Mouse (Mus musculus) urinary bladder, adult 18-20 months (tissue): Measurements from ENCODE around the gene Rxfp4.

Experiments used
- DNase-seq, 2 experiments: peaks; one replicate each; pipeline ENCODE4 v3.0.0; 2022; ENCODE audit warnings: low spot score in 2 of 2, mixed read lengths in 2 of 2

Rxfp4 gene

DNA sequence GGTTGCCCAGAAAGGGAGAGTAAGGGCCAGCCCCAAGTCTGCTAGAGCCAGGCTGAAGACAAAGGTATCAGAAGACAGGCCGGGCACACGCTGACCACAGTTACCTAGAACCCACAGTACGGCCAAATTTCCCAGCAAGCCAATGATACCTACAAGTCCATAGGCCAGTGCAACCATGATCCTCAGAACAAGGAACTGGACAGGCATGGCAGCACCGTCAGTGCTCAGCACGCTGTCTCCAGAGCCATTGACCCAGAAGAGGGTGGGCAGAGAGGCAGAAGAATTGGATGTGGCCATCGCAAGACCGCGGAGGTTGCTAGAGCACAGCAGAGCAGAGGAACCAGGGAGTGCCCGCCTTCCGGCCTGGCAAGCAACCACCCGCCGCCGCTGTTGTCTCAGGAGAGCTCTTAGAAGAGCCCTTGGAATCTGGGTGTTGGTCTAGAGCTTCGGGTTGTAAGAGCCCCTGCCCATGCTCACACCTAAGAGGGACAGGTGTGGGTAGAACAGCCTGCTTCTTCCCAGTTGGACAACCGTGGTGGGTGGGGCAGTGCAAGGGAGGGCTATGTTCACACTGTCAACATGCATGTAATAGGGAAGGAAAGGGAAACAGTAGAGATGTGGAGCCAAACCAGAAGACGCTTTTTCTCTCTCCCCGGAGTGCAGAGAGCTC, at the start of gene Rxfp4:
Gene Rxfp4 (minus strand): TSS at position 297 of the 670 bp plus-strand sequence.
- no peak for DNase-seq

DNA sequence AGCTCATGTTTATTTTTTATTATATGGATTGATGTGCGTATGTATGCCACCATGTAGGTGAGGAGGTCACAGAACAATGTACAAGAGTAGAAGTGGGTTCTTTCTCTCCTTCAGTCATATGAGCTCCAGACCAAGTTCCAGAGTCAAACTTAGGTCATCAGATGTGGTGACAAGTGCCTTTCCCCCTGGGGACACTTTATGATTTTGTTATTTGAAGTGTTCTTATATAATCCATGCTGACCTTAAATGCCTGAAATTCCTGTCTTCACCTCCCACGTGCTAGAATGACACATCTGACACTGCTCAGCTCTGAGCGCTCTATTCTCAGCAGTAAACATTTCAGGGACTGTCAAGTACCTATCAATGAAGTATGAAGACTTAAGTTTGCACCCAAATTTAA, 48.3 kb upstream of the Rxfp4 start:
- no peak for DNase-seq

DNA sequence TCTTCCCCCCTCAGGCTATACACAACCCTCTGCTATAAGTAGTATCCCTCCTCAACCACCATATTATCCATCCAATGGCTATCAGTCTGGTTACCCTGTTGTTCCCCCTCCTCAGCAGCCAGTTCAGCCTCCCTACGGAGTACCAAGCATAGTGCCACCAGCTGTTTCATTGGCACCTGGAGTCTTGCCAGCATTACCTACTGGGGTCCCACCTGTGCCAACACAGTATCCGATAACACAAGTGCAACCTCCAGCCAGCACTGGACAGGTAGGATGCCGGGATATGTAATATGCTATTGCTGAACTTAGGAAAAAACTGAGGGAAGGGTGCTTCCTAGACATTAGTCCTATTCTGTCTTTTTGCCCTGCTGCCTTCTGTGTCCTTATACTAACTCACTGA, 47.3 kb upstream of the Rxfp4 start:
- DNase-seq = no peak

DNA sequence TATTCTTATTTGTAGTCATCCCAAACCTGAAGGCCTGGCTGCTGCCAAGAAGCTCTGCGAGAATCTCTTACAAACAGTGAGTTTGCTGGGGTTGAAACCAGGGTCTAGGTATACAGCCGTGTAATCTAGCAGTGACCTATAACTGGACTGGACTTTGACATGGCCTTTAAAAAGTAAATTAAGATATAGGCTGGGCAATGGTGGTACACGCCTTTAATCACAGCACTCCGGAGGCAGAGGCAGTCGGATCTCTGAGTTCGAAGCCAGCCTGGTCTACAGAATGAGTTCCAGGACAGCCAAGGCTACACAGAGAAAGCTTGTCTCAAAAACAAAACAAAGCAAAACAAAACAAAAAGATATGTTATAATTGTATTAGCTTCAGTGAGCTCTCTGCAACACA, 45.9 kb upstream of the Rxfp4 start:
- DNase-seq = no peak

DNA sequence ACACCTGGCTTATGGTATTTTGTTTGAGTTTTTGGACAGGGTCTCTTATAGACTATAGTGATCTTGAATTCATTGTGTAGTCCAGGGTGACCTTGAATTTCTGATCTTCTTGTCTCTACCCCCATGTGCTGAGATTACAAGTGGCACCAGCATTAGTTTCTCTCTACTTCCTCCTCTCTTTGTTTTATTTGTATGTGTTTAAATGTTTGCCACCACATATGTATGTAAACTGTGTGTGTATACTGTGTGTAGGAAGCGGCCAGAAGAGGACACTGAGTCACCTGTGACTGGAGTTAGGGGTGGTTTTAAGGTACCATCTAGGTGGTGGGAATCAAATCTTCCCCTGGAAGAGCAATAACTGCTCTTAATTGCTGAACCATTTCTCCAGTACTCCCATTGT, 45.1 kb upstream of the Rxfp4 start:
- DNase-seq = no peak

DNA sequence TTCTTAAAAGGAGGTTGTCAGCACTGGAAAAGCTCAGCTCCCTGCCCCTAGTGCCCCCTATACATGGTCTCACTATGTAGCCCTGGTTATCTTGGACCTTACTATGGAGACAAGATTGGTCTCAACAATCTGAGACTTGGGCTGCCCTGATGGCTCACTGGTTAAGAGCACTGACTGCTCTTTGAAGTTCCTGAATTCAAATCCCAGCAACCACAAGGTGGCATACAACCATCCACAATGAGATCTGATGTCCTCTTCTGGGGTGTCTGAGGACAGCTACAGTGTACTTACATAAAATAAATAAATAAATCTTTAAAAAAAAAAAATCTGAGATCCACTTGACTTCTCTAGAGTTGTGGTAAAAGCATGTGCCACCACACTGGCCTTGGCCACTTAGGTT, 42.6 kb upstream of the Rxfp4 start:
- no peak for DNase-seq

DNA sequence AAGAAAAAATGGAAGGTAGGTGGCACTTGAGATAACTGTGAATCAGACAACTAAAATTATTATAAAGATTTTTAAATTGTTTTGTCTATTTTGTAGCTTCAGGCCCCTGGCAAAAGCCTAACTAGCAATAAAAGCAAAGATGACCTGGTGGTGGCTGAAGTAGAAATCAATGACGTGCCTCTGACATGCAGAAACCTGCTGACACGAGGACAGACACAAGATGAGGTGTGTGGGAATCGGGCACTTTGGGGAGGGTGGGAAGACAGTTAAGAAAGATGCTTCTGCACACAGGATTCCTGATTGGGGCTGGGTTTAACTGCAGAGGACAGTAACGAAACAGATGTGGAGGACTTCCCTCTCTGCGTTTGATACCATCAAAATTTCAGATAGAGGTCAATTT, 36.1 kb upstream of the Rxfp4 start:
- no peak for DNase-seq

DNA sequence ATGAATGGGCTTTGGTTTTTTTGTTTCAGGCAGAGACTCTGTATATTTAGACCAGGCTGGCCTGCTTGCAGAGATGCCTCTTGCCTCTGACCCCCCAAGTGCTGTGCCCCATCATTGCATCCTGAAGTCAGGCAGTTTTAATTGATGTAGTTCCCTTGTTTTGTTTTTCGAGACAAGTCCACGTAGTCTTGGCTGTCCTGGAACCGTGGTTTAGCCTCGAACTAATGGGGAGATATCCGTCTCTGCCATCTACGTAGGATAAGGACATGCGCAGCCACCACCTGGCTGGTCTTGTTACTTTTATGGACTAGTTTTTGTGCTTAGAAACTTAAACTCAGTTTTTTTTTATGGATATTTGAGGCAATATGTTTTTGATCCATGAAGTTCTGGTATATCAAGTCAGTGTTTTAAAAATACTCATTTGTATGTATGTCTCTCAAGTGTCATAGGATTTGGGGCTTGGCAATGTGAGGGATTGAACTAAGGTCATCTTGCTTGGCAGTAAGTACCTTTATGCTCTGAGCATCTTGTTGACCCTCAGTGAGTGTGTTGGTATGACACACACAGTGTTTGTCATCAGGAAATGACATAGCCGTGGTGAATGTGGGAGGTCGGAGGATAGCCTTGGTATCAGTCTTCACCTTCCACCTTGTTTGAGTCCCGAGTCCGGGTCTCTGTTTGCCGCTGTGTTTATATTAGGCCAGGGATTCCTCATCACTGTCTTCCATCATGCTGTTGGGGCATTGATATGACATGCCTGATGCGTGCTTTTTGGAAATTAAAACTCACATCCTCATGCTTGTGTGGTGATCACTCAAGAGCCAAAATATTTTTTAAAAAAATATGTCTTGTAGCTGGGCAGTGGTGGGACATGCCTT, 34.0 kb upstream of the Rxfp4 start:
- no peak for DNase-seq

DNA sequence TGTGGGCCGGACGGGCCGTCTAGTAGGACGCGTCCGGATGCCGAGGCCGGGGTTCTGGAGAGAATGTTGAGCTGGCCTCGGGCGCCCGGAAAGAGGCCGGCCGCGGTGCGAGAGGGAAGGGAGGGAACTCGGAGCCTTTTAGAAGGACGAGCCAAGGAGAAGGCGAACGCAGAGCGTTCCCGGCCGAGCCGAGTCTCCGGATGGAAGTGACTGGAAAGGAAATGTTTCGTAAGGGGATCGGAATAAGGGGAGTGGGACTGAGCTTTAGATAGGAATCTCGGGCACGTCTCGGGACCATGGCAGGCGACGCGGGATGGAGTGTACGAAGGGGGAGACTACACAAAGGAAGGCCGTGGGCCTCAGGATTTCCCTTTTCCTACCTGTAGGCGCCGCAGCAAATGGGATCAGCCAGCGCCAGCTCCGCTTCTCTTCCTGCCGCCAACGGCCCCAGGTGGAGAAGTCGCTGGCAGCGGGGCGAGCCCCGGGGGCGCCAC, 33.1 kb upstream of the Rxfp4 start:
- DNase-seq = no peak

DNA sequence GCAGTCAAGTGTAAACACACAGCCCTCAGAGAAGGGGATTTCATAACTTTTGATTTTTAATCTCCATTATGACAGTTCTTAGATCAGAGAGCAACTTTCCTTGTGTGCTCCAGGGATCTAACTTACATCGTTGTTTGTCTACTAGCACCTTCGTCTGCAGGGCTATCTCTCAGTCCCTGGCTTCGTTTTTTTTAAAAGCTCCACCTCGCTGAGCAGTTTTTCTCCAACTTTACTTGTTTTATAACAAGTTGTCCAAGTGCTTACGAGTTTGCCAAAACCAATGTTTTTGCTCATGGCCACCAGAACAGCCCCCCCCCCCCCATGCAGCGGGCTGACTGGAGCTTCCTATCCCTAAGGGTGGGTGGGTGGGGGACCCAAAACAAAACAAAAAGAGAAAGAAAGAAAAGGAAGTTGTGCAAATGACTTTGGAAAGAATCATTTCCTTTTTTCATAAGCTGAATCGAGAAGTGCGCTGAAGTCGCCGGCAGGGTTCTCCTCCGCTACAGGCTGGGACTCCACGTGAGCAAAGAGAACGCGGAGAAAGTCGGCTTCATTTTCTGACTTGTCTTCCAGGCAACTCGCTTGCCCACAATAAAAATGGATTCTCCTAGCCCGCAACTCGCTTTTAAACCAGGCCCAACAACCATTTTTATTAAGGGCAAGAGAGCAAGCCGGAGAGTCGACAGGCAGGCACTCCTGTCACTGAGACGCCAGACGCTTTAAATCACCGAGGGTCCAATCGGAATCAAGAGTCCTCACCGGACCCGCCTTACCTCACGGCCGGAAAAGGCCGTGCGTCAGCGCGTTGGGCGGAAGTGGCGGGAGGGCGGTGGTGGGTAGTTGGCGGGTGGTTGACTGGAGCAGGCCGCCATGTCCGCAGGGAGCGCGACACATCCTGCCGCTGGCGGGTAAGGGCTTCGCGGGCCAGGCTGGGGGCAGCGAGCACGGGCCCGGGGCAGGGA, 32.3 kb upstream of the Rxfp4 start, which contains the start of gene Khdc4:
Gene Khdc4 (plus strand): TSS at position 824 of the 962 bp plus-strand sequence.
- DNase-seq = peak; percentile 95 to 97

DNA sequence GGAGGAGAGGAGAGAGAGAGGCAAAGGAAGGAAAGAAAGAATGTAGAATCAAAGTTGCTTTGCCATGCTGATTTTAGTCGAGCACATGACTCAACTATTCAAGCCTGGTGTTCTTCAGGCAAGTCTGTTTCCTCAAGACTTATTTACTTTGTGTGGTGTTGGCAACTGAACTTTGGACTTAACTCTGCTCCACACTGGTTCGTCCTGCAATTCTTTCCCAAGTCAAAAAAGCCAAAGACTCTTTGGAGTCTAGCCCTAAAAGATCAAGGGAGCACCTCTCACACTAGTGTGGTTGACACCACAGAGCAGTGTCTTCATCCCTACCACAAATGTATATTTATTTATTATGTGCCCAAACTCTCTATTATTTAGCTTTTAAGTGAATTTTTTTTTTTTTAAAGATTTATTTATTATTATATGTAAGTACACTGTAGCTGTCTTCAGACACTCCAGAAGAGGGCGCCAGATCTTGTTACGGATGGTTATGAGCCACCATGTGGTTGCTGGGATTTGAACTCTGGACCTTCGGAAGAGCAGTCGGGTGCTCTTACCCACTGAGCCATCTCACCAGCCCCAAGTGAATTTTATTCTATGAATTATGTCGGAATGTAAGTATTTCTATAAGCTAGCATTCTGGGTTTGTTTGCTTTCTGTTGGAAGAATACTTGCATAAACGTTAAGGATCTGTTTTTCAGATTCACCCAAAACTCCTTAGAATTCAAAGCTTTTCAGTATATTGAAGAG, 31.5 kb upstream of the Rxfp4 start:
- DNase-seq = no peak

DNA sequence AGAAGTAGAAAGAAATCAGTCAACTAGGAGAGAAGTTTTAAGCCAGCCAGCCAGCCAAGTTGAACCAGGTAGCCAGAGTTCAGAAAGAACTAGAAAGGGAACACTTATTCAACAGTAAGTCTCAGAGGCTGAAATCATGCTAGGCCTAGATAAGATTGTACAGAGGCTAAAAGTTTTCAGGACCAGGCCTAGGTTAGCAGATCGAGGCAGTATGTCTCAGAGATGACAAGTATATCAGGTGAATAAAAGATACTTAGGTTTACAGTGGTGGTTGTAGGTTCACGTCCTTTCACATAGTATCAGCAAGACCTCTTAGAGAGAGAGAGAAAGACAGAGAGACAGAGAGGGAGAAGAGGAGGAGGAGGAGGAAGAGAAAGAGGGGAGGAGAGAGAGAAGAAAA, 30.9 kb upstream of the Rxfp4 start:
- no peak for DNase-seq

DNA sequence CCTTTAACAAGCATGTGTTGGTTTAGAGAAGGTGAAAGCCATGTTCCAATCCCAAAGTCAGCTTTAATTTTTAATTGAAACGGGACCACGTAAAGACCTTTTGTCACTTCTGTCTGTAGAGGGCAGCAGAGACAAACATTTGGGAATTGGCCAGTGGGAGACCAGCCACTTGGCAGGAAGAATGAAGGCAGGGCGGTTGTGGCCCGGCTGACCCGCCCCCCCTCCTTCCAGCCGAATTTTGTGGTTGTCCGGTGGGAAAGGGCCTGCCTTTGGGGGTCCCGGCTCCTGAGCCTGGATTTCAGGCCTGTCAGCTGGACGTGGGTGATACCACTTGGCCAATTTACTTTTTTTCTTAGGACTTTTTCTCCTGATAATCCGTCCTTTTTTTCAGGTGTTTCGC, 24.5 kb upstream of the Rxfp4 start:
- peak; percentile 25 to 57 for DNase-seq

DNA sequence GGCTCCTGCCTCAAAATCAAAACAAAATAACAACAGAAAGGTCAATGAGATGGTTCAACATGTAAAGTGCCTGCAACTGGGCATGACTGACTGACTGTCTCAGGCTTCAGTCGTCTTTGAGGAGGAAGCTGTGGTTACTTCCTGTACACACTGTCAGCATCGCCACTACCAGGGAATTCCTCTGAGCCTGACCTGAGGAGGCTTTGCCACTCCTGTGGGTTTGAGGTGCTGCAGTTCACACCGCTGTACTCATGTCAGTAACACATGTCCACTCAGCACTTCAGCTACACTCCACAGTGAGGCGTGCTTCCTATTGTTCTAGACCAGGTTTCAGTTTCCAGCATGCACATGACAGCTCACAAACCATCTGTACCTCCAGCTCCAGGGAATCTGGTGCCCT, 11.2 kb upstream of the Rxfp4 start:
- DNase-seq = no peak

DNA sequence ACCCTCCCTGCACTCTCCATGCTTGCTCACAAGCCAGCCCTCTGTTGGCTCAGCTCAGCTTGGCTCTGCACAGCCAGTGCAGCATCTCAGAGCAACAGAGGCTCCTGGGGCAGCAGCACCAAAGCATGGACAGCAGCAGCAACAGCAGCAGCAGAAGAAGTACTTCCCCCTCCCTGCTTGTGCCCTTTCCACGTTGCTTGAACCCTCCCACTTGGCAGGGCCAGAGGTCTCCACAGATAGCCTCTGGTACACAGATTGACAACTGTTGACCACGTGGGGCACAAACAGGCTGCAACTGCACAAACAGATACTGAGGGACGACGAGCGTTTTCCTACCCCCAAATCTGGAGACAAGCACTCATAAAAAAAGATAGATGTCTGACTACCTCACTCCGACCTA, 6.9 kb upstream of the Rxfp4 start:
- no peak for DNase-seq

DNA sequence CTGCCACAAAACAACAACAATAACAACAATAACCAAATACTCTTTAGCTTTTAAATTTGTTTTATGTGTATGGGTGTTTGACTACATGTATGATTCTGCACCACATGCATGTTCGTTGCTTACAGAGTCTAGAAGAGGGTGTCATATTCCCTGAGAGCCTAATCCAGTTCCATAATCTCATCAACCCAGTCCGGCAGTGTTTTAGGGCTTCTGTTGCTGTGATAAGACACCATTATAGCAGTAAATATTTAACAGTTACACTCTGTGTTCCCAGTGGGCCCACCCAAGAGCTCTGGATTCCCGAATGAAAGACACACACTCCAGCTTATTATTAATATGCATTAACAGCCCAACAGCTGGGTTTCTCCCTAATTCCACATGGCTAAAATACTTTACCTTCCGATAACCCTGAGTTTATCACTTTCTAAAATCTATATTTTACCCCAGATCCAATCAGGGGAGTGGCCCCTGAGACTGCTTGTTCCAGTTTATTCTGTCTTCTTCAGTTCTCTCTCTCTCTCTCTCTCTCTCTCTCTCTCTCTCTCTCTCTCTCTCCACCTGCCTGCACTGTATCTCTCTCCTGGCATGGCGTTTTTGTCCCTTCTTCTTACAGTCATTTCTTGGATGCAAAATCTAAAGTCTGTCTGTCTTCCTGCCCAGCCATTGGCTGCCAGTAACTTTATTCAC, 5.6 kb upstream of the Rxfp4 start:
- no peak for DNase-seq

DNA sequence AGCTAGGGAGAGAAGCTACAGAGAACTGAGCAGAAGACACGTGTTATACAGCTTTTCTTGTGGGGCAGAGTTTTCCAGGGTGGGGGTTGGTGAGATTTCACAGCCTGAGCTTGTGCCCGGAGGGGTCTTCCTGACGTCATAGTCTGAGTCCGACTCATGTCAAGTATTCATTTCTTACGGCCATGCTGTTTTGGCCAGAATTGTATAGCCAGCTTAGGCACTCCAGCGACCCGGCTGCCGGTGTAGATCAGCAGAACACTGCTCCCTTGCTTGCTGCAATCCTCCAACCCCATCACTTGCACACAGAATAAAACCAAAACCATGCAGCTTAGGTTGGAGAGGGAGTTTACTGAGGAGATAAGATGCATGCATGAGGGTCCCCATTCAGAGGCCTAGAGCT, 2.7 kb upstream of the Rxfp4 start:
- DNase-seq = no peak

DNA sequence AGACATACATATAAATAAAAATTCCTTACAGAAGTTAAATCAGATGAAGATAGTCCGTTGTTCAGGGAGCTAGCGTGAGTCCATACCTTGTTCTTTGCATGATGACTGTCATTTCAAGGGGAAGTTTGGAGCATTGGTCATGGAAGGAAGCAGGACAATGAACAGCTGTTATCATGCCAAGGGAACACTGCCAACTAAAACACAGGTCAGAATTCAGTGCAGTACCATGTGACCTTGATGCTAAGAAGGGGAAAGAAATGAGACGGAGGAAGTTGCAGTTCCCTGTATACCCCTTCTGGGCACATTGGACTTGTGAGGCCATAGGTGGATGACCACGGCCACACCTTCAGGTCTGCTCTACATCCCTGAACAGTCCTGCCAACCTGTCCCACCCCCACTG, 1.7 kb upstream of the Rxfp4 start:
- no peak for DNase-seq

DNA sequence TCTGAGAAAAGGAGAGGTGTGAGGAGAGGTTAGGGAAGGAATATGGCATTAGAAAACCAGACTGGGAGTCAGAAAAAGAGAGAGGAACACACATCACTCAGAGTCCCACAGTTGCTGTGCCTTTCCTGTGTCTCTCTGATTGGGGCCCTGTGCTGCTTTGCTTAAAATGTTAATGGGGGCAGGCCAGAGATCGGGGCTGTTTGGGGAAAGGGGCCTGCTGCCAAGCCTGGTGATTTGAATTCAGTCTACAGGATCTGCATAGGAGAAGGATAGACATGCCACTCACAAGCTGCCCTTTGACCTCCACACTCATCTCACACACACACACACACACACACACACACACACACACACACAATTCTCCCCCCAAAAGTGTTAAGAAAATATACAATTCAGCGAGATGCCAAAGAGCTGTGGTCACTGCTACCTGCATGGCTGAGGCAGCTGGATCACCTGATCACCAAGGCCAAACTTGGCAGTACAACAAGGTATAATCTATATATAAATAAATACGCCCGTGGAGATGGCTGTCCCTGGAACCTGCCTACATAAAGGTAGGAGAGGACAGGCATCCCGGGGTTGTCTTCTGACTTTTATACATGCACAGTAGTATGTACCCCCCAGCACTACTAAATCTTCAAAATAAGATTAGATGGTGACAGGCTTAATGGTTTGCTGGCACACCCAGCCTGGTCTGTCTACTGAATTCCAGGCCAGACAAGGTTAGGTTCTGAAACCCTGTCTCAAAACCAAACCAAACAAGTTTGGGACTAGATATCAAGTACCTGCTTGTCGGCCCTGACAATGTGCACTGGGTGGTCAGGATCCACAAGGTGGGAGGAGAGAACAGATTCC, 801 bp upstream of the Rxfp4 start:
- no peak for DNase-seq
